Mouse (Mus musculus): ENCODE measurements at regions not wholly inside any gene's neighbourhood (a gene's known extent, or its start where the extent isn't known, plus 50 kb on each side); places are given as distances from the start of the nearest gene placed in this dataset.

GRCm38 (mm10) chr11:84578805-84579541 is 53.6 kb upstream of the Lhx1 start:
- TF ChIP-seq GATA1 (IDR thresholded peaks at IDR 0.05; ENCODE audit: borderline replicate concordance, low read length) = no peak
- no peak for TF ChIP-seq FLI1 (IDR thresholded peaks at IDR 0.05; ENCODE audit: low read length)

All from megakaryocyte, embryonic 14.5 days (primary cell).